Mouse (Mus musculus): ENCODE data around the gene Mfn2. TPM values are rescaled to one million over a fixed set of nuclear protein-coding genes. Genes with fewer than 3 reads are reported as not detected.

The Mfn2 gene
- total and polyA plus RNA-seq, 3 experiments: 10.0 to 36.8 (median 17.5) TPM

- in situ Hi-C loops (cut with MboI; ENCODE audit: low pct_ligation_motif_present, low pct_unique_long_range_greater_than_20kb, low sequenced_read_pairs): no loop called here
- dilution Hi-C loops (cut with MboI; ENCODE audit: extremely low pct_ligation_motif_present, extremely low pct_unique_long_range_greater_than_20kb, low sequenced_read_pairs): no loop called here
- TF ChIP-seq ZC3H11A (IDR thresholded peaks at IDR 0.05; ENCODE audit: low read depth, low read length): no peak
Measured at GRCm38 (mm10) chr4:147887277-147887676, 17.2 kb downstream of the Mfn2 start.

GRCm38 (mm10) chr4:147886158-147886557, 18.3 kb downstream of the Mfn2 start:
- H3K27me3 ChIP-seq (replicated peaks): no peaks in the 10 kb centered on the region
- no peak overlapping the region for H3K4me3 ChIP-seq (replicated peaks in 1 of 3; ENCODE audit: low read depth in 2 of 3, low read length in 2 of 3, poor library complexity in 1 of 3)
- dilution Hi-C loops (cut with MboI; ENCODE audit: extremely low pct_ligation_motif_present, extremely low pct_unique_long_range_greater_than_20kb, low sequenced_read_pairs): no loop called here
- no peak for DNase-seq (ENCODE audit: extremely low read depth)
- peaks cover 84 to 94% of the 10 kb centered on the region in 2 experiments for H3K36me3 ChIP-seq (replicated peaks in 1 of 2; ENCODE audit: control insufficient read depth in 1 of 2, insufficient read depth in 1 of 2, low read length in 1 of 2)
- no peak overlapping the region for H3K9ac ChIP-seq (ENCODE audit: insufficient read depth, low read depth)
- H3K27ac ChIP-seq (ENCODE audit: insufficient read depth, low read depth): no peak overlapping the region
- H3K9me3 ChIP-seq (replicated peaks; ENCODE audit: low read length): no peaks in the 10 kb centered on the region
- H3K4me1 ChIP-seq (ENCODE audit: control insufficient read depth in 1 of 2, insufficient read depth in 2 of 2): no peaks in the 10 kb centered on the region
- in situ Hi-C loops (cut with MboI; ENCODE audit: low pct_ligation_motif_present, low pct_unique_long_range_greater_than_20kb, low sequenced_read_pairs): no loop called here
- no peak overlapping the region for H3K4me2 ChIP-seq (ENCODE audit: insufficient read depth, low read depth, poor library complexity, severe bottlenecking)
- no peaks in the 10 kb centered on the region for H3K79me2 ChIP-seq (replicated peaks; ENCODE audit: control insufficient read depth, extremely low read depth, insufficient read depth, poor library complexity, severe bottlenecking)
- TF ChIP-seq MXI1 (IDR thresholded peaks at IDR 0.05; ENCODE audit: low read depth, low read length) (no peak), NELFE (IDR thresholded peaks at IDR 0.05; ENCODE audit: low read depth, low read length) (no peak), JUND (conservative IDR thresholded peaks at IDR 0.05; ENCODE audit: low read depth, low read length) (no peak), SIN3A (IDR thresholded peaks at IDR 0.05; ENCODE audit: low read length) (no peak), MAX (IDR thresholded peaks at IDR 0.05; ENCODE audit: low read length) (no peak), ELF1 (IDR thresholded peaks at IDR 0.05; ENCODE audit: low read depth, low read length) (no peak), PAX5 (IDR thresholded peaks at IDR 0.05; ENCODE audit: low read length) (no peak), ETS1 (conservative IDR thresholded peaks at IDR 0.05; ENCODE audit: low read depth, low read length) (no peak), MEF2A (IDR thresholded peaks at IDR 0.05; ENCODE audit: borderline replicate concordance, low read depth, low read length) (no peak), EP300 (IDR thresholded peaks at IDR 0.05; ENCODE audit: low read length) (no peak)

More at GRCm38 (mm10) chr4:147887277-147887676, 17.2 kb downstream of the Mfn2 start:
- Histone ChIP-seq H3K79me2 (replicated peaks; ENCODE audit: control insufficient read depth, extremely low read depth, insufficient read depth, poor library complexity, severe bottlenecking) (no peaks in the 10 kb centered on the region), H3K4me3 (replicated peaks in 1 of 3; ENCODE audit: low read depth in 2 of 3, low read length in 2 of 3, poor library complexity in 1 of 3) (no peak overlapping the region), H3K9me3 (replicated peaks; ENCODE audit: low read length) (no peaks in the 10 kb centered on the region), H3K9ac (ENCODE audit: insufficient read depth, low read depth) (no peak overlapping the region), H3K4me1 (ENCODE audit: control insufficient read depth in 1 of 2, insufficient read depth in 2 of 2) (no peaks in the 10 kb centered on the region), H3K27me3 (replicated peaks) (no peaks in the 10 kb centered on the region), H3K4me2 (ENCODE audit: insufficient read depth, low read depth, poor library complexity, severe bottlenecking) (no peak overlapping the region), H3K27ac (ENCODE audit: insufficient read depth, low read depth) (no peak overlapping the region), H3K36me3 (replicated peaks in 1 of 2; ENCODE audit: control insufficient read depth in 1 of 2, insufficient read depth in 1 of 2, low read length in 1 of 2) (peaks cover 74 to 93% of the 10 kb centered on the region in 2 experiments)
- no peak for DNase-seq (ENCODE audit: extremely low read depth)

- no peak overlapping the region for H3K4me3 ChIP-seq (replicated peaks in 1 of 3; ENCODE audit: low read depth in 2 of 3, low read length in 2 of 3, poor library complexity in 1 of 3)
- H3K27ac ChIP-seq (ENCODE audit: insufficient read depth, low read depth): no peak overlapping the region
- no peaks in the 10 kb centered on the region for H3K79me2 ChIP-seq (replicated peaks; ENCODE audit: control insufficient read depth, extremely low read depth, insufficient read depth, poor library complexity, severe bottlenecking)
- no peak for DNase-seq (ENCODE audit: extremely low read depth)
- peaks cover 88 to 90% of the 10 kb centered on the region in 2 experiments for H3K36me3 ChIP-seq (replicated peaks in 1 of 2; ENCODE audit: control insufficient read depth in 1 of 2, insufficient read depth in 1 of 2, low read length in 1 of 2)
- H3K27me3 ChIP-seq (replicated peaks): no peaks in the 10 kb centered on the region
- no peak for TF ChIP-seq PAX5 (IDR thresholded peaks at IDR 0.05; ENCODE audit: low read length)
- TF ChIP-seq JUN (IDR thresholded peaks at IDR 0.05; ENCODE audit: insufficient read depth, low read depth, low read length): no peak
- TF ChIP-seq JUND (conservative IDR thresholded peaks at IDR 0.05; ENCODE audit: low read depth, low read length): no peak
- no peak for TF ChIP-seq RAD21 (IDR thresholded peaks at IDR 0.05; ENCODE audit: low read depth, low read length)
- TF ChIP-seq TBP (conservative IDR thresholded peaks at IDR 0.05; ENCODE audit: low read depth, low read length): no peak
- TF ChIP-seq RCOR1 (conservative IDR thresholded peaks at IDR 0.05; ENCODE audit: low read depth, low read length): no peak
- no peak for TF ChIP-seq ZC3H11A (IDR thresholded peaks at IDR 0.05; ENCODE audit: low read depth, low read length)
- no peak for TF ChIP-seq GABPA (IDR thresholded peaks at IDR 0.05; ENCODE audit: insufficient replicate concordance, low read depth, low read length)
- no peak for TF ChIP-seq E2F4 (IDR thresholded peaks at IDR 0.05; ENCODE audit: insufficient replicate concordance, low read depth, low read length)
- H3K9me3 ChIP-seq (replicated peaks; ENCODE audit: low read length): no peaks in the 10 kb centered on the region
- in situ Hi-C loops (cut with MboI; ENCODE audit: low pct_ligation_motif_present, low pct_unique_long_range_greater_than_20kb, low sequenced_read_pairs) (no loop called here), dilution Hi-C loops (cut with MboI; ENCODE audit: extremely low pct_ligation_motif_present, extremely low pct_unique_long_range_greater_than_20kb, low sequenced_read_pairs) (no loop called here)
- no peak overlapping the region for H3K9ac ChIP-seq (ENCODE audit: insufficient read depth, low read depth)
- no peaks in the 10 kb centered on the region for H3K4me1 ChIP-seq (ENCODE audit: control insufficient read depth in 1 of 2, insufficient read depth in 2 of 2)
- no peak overlapping the region for H3K4me2 ChIP-seq (ENCODE audit: insufficient read depth, low read depth, poor library complexity, severe bottlenecking)
Measured at GRCm38 (mm10) chr4:147884138-147884537, 20.4 kb downstream of the Mfn2 start.

Measured in CH12.LX (cell line).